Mouse (Mus musculus) embryonic facial prominence, embryonic 12.5 days (tissue): ENCODE results near the gene Dock6. TPM values are rescaled to one million over a fixed set of nuclear protein-coding genes. Genes with fewer than 3 reads are reported as not detected.

Experiments
- ATAC-seq: fragments of 200-750 bp; cut with Nextera tagmentation; 2 replicates; pipeline ENCODE4 v1.8.0; 2017; ENCODE audit not compliant: insufficient number of reproducible peaks, insufficient read depth, low FRiP score, low TSS enrichment
- H3K27ac ChIP-seq: fragments of 300-500 bp; sonication (generic); 2 replicates; pipeline ENCODE4 v1.5.1; 2016; ENCODE audit warnings: mild to moderate bottlenecking
- H3K27me3 ChIP-seq: fragments of 300-500 bp; sonication (generic); 2 replicates; pipeline ENCODE4 v1.6.1; 2016; ENCODE audit warnings: mild to moderate bottlenecking, moderate library complexity
- H3K36me3 ChIP-seq: fragments of 300-500 bp; sonication (generic); 2 replicates; pipeline ENCODE4 v1.6.1; 2016; ENCODE audit warnings: mild to moderate bottlenecking
- H3K4me1 ChIP-seq: fragments of 300-500 bp; sonication (generic); 2 replicates; pipeline ENCODE4 v1.6.1; 2016
- H3K4me2 ChIP-seq: fragments of 300-500 bp; sonication (generic); replicated peaks from 2 replicates; pipeline ENCODE4 v1.6.1; 2016; ENCODE audit warnings: mild to moderate bottlenecking, moderate library complexity
- H3K4me3 ChIP-seq: fragments of 300-500 bp; sonication (generic); 2 replicates; pipeline ENCODE4 v1.5.1; 2016; ENCODE audit warnings: mild to moderate bottlenecking
- H3K9ac ChIP-seq: fragments of 300-500 bp; sonication (generic); 2 replicates; pipeline ENCODE4 v1.6.1; 2016; ENCODE audit warnings: mild to moderate bottlenecking, moderate library complexity
- H3K9me3 ChIP-seq: fragments of 300-500 bp; sonication (generic); 2 replicates; pipeline ENCODE4 v1.6.1; 2016; ENCODE audit warnings: mild to moderate bottlenecking, moderate library complexity
- WGBS: fragments of 180-500 bp; shearing (Covaris S2); methylation state at CpG from one replicate; pipeline ENCODE4 v1.1.7; 2016; 5-methylcytosine and 5-hydroxymethylcytosine counted together
- polyA plus RNA-seq: library from polyadenylated mRNA; unstranded; fragments of >200 nt; fragmentation: Nextera tagmentation; extraction: Ambion mirVana; gene quantifications from 2 replicates; pipeline ENCODE4 v1.2.1, GENCODE M21; 2016

The Dock6 gene
- polyA plus RNA-seq, 1 experiment from 2014 or later = 30.8 TPM

DNA sequence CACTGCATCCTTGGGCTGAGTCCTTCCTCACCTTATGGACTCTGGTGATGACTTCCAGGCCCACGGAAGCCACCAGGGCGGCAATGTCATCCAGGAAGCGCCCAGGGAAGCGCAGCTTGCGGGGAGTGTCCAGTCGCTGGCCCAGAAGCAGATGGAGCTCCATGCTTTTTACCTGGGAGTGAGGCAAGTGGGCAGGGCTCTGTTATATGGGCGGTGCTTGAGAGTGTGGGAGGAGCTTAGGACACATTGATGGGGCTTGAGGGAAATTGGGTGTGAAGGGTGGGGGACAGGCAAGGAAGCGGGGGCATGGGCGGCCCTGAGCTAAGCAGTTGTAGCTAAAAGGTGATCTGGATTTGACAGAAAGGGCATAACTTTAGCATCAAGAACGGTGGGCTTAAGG lies 28.1 kb downstream of the Dock6 start:
- Histone ChIP-seq H3K4me3 (no peak overlapping the region), H3K9ac (no peak overlapping the region), H3K9me3 (no peaks in the 10 kb centered on the region), H3K36me3 (peaks cover 14% of the 10 kb centered on the region), H3K4me2 (no peak overlapping the region), H3K27me3 (no peaks in the 10 kb centered on the region), H3K4me1 (no peaks in the 10 kb centered on the region), H3K27ac (no peak overlapping the region)
- no peak for ATAC-seq
- WGBS = 59% methylated on average over 10 of the region's 10 CpGs

DNA sequence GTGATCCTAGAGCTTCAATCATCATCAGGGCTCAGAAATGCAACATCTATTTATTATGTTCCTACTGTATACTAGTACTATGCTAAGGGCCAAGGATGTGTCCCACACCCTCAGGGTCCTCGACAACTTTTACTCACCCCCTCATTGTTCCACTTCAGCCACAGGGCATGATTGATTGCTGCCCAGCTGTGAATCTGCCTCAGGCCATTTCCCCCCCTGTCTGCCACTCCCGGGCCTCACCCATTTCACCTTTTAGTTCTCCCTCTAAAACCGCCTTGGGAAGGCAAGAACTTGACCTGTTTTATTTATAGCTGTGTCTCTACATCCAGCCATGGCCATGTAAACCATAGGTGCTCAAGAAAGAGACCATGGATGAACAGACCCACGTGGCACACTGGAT lies 28.5 kb downstream of the Dock6 start:
- Histone ChIP-seq H3K4me3 (no peak overlapping the region), H3K9ac (no peak overlapping the region), H3K9me3 (no peaks in the 10 kb centered on the region), H3K27me3 (no peaks in the 10 kb centered on the region), H3K4me1 (no peaks in the 10 kb centered on the region), H3K36me3 (peaks cover 10% of the 10 kb centered on the region; the same call in 1 of the 2 replicates), H3K4me2 (no peak overlapping the region), H3K27ac (no peak overlapping the region)
- 58% methylated on average over 4 of the region's 4 CpGs for WGBS
- ATAC-seq = no peak

DNA sequence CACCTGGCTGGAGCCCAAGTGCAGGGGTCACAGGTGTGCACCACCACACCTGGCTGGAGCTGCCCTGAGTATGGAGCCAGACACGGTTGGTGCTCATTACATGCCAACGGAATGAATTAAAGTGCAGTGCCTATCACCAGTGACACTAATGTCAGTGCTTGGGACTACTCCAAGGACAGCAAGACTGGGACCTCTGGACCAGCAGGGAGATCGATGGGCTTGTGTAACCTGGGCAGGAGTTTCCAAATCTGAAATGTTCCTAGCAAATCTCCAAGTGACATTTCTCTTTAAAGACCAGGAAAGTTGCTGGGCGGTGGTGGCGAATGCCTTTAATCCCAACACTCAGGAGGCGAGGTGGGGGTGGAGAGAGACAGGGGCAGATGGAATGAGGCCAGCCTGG lies 29.7 kb downstream of the Dock6 start:
- peaks cover 17% of the 10 kb centered on the region for H3K36me3 ChIP-seq
- H3K4me2 ChIP-seq = no peak overlapping the region
- H3K9me3 ChIP-seq = no peaks in the 10 kb centered on the region
- no peak for ATAC-seq
- no peaks in the 10 kb centered on the region for H3K4me1 ChIP-seq
- no peak overlapping the region for H3K27ac ChIP-seq
- 85% methylated on average over 6 of the region's 6 CpGs for WGBS
- no peaks in the 10 kb centered on the region for H3K27me3 ChIP-seq
- H3K9ac ChIP-seq = no peak overlapping the region
- no peak overlapping the region for H3K4me3 ChIP-seq

- no peaks in the 10 kb centered on the region for H3K9me3 ChIP-seq
- no peak overlapping the region for H3K9ac ChIP-seq
- H3K27me3 ChIP-seq = no peaks in the 10 kb centered on the region
- no peak overlapping the region for H3K27ac ChIP-seq
- H3K36me3 ChIP-seq = peaks cover 32% of the 10 kb centered on the region
- no peaks in the 10 kb centered on the region for H3K4me1 ChIP-seq
- no peak overlapping the region for H3K4me2 ChIP-seq
- no peak for ATAC-seq
- no peak overlapping the region for H3K4me3 ChIP-seq
- WGBS = 80% methylated on average over 12 of the region's 12 CpGs
Observed at GRCm38 (mm10) chr9:21820183-21820582, 32.3 kb downstream of the Dock6 start.

GRCm38 (mm10) chr9:21819181-21819729 lies 33.2 kb downstream of the Dock6 start:
- Histone ChIP-seq H3K36me3 (peaks cover 35% of the 10 kb centered on the region), H3K27ac (no peak overlapping the region), H3K9ac (no peak overlapping the region), H3K27me3 (no peaks in the 10 kb centered on the region), H3K4me1 (no peaks in the 10 kb centered on the region), H3K4me3 (no peak overlapping the region), H3K9me3 (no peaks in the 10 kb centered on the region), H3K4me2 (no peak overlapping the region)
- ATAC-seq = no peak
- 100% methylated on average over 2 of the region's 2 CpGs for WGBS

DNA sequence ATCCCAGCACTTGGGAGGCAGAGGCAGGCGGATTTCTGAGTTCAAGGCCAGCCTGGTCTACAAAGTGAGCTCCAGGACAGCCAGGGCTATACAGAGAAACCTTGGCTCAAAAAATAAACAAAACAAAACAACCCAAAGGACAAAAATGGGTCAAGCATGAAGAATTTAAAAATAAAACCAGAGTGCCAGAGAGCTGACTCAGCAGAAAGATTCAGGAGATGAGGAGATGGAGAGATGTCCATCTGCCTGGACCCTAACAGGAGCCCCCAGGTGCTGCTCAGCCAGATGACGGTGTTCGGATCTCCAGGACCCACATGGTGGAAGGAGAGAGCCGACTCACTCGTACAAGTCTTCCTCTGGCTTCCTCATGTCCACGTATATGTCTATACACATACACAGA lies 33.9 kb downstream of the Dock6 start:
- WGBS = 93% methylated on average over 6 of the region's 6 CpGs
- Histone ChIP-seq H3K4me3 (no peak overlapping the region), H3K27ac (no peak overlapping the region), H3K9ac (no peak overlapping the region), H3K36me3 (peaks cover 37% of the 10 kb centered on the region), H3K4me2 (no peak overlapping the region), H3K27me3 (no peaks in the 10 kb centered on the region), H3K4me1 (no peaks in the 10 kb centered on the region), H3K9me3 (no peaks in the 10 kb centered on the region)
- ATAC-seq = no peak

GRCm38 (mm10) chr9:21818125-21818524 lies 34.3 kb downstream of the Dock6 start:
- WGBS = 91% methylated on average over 4 of the region's 4 CpGs
- Histone ChIP-seq H3K4me3 (no peak overlapping the region), H3K36me3 (peaks cover 41% of the 10 kb centered on the region), H3K27me3 (no peaks in the 10 kb centered on the region), H3K4me1 (no peaks in the 10 kb centered on the region), H3K9me3 (no peaks in the 10 kb centered on the region), H3K27ac (no peak overlapping the region), H3K4me2 (no peak overlapping the region), H3K9ac (no peak overlapping the region)
- no peak for ATAC-seq

- H3K4me3 ChIP-seq = no peak overlapping the region
- WGBS = 74% methylated on average over 9 of the region's 9 CpGs
- H3K4me2 ChIP-seq = no peak overlapping the region
- H3K9ac ChIP-seq = no peak overlapping the region
- ATAC-seq = no peak
- no peak overlapping the region for H3K27ac ChIP-seq
- H3K36me3 ChIP-seq = peaks cover 54% of the 10 kb centered on the region
- H3K9me3 ChIP-seq = no peaks in the 10 kb centered on the region
- H3K27me3 ChIP-seq = no peaks in the 10 kb centered on the region
- no peaks in the 10 kb centered on the region for H3K4me1 ChIP-seq
Observed at GRCm38 (mm10) chr9:21816716-21817305, 35.6 kb downstream of the Dock6 start.

DNA sequence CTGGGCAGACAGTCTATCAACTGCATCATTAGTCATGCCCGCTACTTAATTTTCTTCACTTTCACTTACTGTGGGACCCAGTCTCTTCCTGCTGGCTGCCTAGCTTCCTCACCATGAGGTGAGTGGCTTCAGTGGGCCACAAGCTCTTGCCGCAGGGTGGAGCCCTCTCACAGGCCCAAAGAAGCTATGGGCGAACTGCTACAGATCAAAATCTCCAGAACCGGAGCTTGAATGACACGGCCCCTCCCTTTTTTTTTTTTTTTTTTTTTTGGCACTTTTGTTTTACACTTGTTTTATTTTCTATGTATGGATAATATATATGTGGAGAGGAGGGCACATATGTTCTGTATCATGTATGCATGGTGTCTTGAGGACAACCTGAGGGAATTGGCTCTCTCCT lies 41.3 kb downstream of the Dock6 start:
- no peak for ATAC-seq
- H3K9me3 ChIP-seq = no peaks in the 10 kb centered on the region
- 84% methylated on average over 5 of the region's 5 CpGs for WGBS
- H3K27ac ChIP-seq = no peak overlapping the region
- no peak overlapping the region for H3K4me3 ChIP-seq
- no peaks in the 10 kb centered on the region for H3K27me3 ChIP-seq
- H3K4me1 ChIP-seq = no peaks in the 10 kb centered on the region
- no peak overlapping the region for H3K4me2 ChIP-seq
- H3K9ac ChIP-seq = no peak overlapping the region
- peaks cover 32% of the 10 kb centered on the region for H3K36me3 ChIP-seq

DNA sequence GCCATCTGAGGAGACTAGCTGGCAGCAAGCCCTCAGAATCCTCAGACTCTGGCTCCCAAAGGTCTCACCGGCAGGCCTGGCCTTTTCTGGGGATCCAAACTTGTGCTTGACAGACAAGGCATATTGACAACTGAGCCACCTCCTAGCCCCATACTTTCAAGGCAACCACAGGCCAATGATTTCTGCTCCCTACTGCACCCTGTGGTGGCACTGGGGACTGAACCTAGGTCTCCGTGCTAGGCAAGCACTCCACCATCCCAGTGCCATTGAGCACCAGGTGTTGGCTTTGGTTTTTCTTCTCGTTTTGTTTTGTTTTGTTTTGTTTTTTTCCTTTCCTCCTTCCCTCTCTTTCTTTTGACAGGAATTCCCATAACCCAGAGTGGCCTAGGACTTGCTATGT lies 43.9 kb downstream of the Dock6 start:
- Histone ChIP-seq H3K4me3 (no peak overlapping the region), H3K4me1 (peaks cover 5% of the 10 kb centered on the region; the same call in 1 of the 2 replicates), H3K4me2 (no peak overlapping the region), H3K27ac (no peak overlapping the region), H3K9ac (no peak overlapping the region), H3K9me3 (no peaks in the 10 kb centered on the region), H3K27me3 (no peaks in the 10 kb centered on the region), H3K36me3 (peaks cover 20% of the 10 kb centered on the region)
- WGBS = 67% methylated on average over 3 of the region's 3 CpGs
- ATAC-seq = no peak

DNA sequence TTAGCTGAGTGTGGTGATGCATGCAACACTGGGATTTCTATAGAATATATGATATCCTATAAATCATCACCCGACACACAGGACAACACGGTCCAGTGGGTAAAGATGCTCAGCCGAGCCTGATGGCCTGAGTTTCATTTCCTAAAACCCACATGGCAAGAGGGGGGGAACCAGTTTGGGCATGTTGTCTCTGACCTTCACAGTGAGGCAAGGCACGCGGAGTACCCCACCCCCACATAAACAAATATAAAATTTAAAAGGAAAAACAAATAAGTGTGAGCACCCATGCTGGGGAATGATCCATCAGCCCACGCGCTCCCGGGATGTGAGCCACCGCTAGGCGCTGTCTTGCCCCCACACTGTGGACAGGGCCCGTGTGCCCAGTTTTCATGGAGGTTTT lies 45.5 kb downstream of the Dock6 start:
- H3K9me3 ChIP-seq = no peaks in the 10 kb centered on the region
- ATAC-seq = no peak
- WGBS = 87% methylated on average over 11 of the region's 11 CpGs
- H3K27me3 ChIP-seq = no peaks in the 10 kb centered on the region
- no peak overlapping the region for H3K27ac ChIP-seq
- peaks cover 5% of the 10 kb centered on the region; the same call in 1 of the 2 replicates for H3K4me1 ChIP-seq
- no peak overlapping the region for H3K4me2 ChIP-seq
- H3K9ac ChIP-seq = no peak overlapping the region
- no peak overlapping the region for H3K4me3 ChIP-seq
- H3K36me3 ChIP-seq = peaks cover 15% of the 10 kb centered on the region

GRCm38 (mm10) chr9:21806363-21806762 lies 46.1 kb downstream of the Dock6 start:
- Histone ChIP-seq H3K36me3 (peaks cover 19% of the 10 kb centered on the region), H3K9me3 (no peaks in the 10 kb centered on the region), H3K4me3 (no peak overlapping the region), H3K4me2 (no peak overlapping the region), H3K4me1 (peaks cover 5% of the 10 kb centered on the region; the same call in 1 of the 2 replicates), H3K27ac (no peak overlapping the region), H3K27me3 (no peaks in the 10 kb centered on the region), H3K9ac (no peak overlapping the region)
- WGBS = 63% methylated on average over 3 of the region's 3 CpGs
- no peak for ATAC-seq
